8 mouse cellular contexts compared by ENCODE assay signal in the genomic region with DNA sequence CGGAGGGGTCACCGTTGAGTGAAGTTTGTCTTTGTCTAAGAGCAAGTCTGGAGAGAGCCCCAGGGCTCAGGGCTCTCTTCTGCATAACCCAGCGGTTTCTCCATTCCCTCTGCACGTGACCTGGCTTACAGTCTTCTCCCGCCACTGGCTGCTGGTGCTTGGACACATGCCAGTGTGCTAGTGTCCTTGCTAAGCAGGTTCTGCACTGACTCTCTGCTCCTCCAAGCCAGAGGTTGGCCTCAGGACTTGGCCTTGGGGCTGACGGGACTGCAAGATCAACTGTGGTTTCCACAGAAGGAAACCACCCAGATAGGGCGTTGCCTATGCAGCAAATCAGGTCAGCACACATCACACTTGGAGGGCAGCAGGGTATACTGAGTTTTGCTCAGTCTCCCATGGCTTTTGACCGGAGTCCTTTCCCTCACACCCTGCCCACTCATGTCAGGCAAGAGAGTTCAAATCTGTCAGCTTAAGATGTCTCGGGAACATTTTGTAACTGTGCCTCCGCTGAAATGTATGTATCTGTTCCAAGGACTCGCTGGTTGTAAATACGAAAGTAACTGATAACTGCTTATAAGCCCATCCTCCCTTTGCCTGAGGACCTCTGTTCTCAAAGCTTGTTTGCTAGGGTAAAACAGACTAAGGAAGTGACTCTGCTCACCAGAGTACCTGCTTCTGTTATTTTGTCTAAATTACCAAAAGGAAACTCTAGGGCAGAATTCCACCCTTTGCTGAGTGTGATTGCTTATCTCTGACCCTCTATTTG. TPM values are rescaled to one million over a fixed set of nuclear protein-coding genes. Genes with fewer than 3 reads are reported as not detected.
DNase-seq lines count a peak whose midpoint lies in the region; ATAC-seq and TF ChIP-seq lines count a peak whose summit lies in the region.

No protein-coding gene starts in this region.

- no peak for TF ChIP-seq CTCF in lung, embryonic 14.5 days (IDR thresholded peaks at IDR 0.05; ENCODE audit: low read depth)
- no peak for TF ChIP-seq CTCF in layer of hippocampus, adult 2 months (conservative IDR thresholded peaks at IDR 0.05)

- peak; percentile 78 to 82 for ATAC-seq in hematopoietic stem cell, adult 5-6 weeks (replicated peaks in 1 of 2; ENCODE audit: insufficient read depth in 1 of 2, low FRiP score in 2 of 2, low TSS enrichment in 1 of 2, low read depth in 1 of 2, poor library complexity in 2 of 2, severe bottlenecking in 2 of 2)
- ATAC-seq in lung, embryonic 14.5 days (ENCODE audit: insufficient read depth) = peak; percentile 38; the same call in 1 of the 2 replicates

- DNase-seq in heart, adult 11 months = peak; percentile 97
- no peak for DNase-seq in heart, embryonic 10.5 days (ENCODE audit: low spot score)
- DNase-seq in CD4-positive, CD25-positive, alpha-beta regulatory T cell, adult 2 months (ENCODE audit: low read depth, low spot score) = peak; percentile 78
- peak; percentile 69 for DNase-seq in embryo, embryonic 10 days (ENCODE audit: low spot score)
- peak; percentile 54 for DNase-seq in lung, embryonic 14.5 days
- peak; percentile 70 to 75 for DNase-seq in spleen, postnatal 36 days (ENCODE audit: low spot score in 2 of 2)
- DNase-seq in layer of hippocampus, adult 2 months (ENCODE audit: low spot score in 2 of 2) = no peak

- no peak overlapping the region for H3K27ac ChIP-seq in heart, embryonic 10.5 days
- no peak overlapping the region for H3K27ac ChIP-seq in lung, embryonic 14.5 days (ENCODE audit: low read depth)
- H3K27ac ChIP-seq in layer of hippocampus, adult 2 months = no peak overlapping the region

- H3K27me3 ChIP-seq in heart, embryonic 10.5 days (ENCODE audit: insufficient read depth, poor library complexity, severe bottlenecking) = no peaks in the 10 kb centered on the region
- H3K27me3 ChIP-seq in lung, embryonic 14.5 days (ENCODE audit: insufficient read depth, low read length) = no peaks in the 10 kb centered on the region

- no peak overlapping the region for H3K4me3 ChIP-seq in heart, embryonic 10.5 days
- no peak overlapping the region for H3K4me3 ChIP-seq in lung, embryonic 14.5 days (ENCODE audit: low read depth, low read length)
- H3K4me3 ChIP-seq in layer of hippocampus, adult 2 months = no peak overlapping the region

- H3K9me3 ChIP-seq in heart, embryonic 10.5 days = 0 out of 2 replicates have a peak, but pooled peaks cover 4% of the 10 kb centered on the region
- no peaks in the 10 kb centered on the region for H3K9me3 ChIP-seq in lung, embryonic 14.5 days (ENCODE audit: low read depth, low read length)

- no peak overlapping the region for H3K4me2 ChIP-seq in lung, embryonic 14.5 days

- WGBS in heart, embryonic 10.5 days = 67% methylated on average over 12 of the region's 12 CpGs
- 45% methylated on average over 12 of the region's 12 CpGs for WGBS in lung, embryonic 14.5 days

- no peak overlapping the region for H3K9ac ChIP-seq in lung, embryonic 14.5 days

- peaks cover 6% of the 10 kb centered on the region; the same call in 1 of the 2 replicates for H3K4me1 ChIP-seq in heart, embryonic 10.5 days
- H3K4me1 ChIP-seq in lung, embryonic 14.5 days (ENCODE audit: insufficient read depth) = no peaks in the 10 kb centered on the region

- no peaks in the 10 kb centered on the region for H3K36me3 ChIP-seq in heart, embryonic 10.5 days
- H3K36me3 ChIP-seq in lung, embryonic 14.5 days (ENCODE audit: insufficient read depth) = no peaks in the 10 kb centered on the region

RNA-seq across cellular contexts. Expression of gene Dock2, which starts 12.3 kb away (rescaled TPM):
- polyA plus RNA-seq in heart, embryonic 10.5 days (2016; fragmentation: Nextera tagmentation; extraction: Ambion mirVana) = 0.68 and 1.2 TPM in 2 replicates
- 177 and 214 TPM in 2 replicates for total RNA-seq in hematopoietic stem cell, adult 5-6 weeks (2017)
- polyA plus RNA-seq in lung, embryonic 14.5 days (2014; fragmentation: Nextera tagmentation; extraction: Ambion mirVana) = 1.3 and 1.5 TPM in 2 replicates
- total RNA-seq in layer of hippocampus, adult 2 months (2021) = 1 to 10 TPM; 3.1 to 3.4 TPM

Comparison
In these comparisons a context has a peak if more than half of its experiments do, and no peak if none do; other contexts are left out.
1. DNase-seq: peak in heart, adult 11 months (single experiment), CD4-positive, CD25-positive, alpha-beta regulatory T cell, adult 2 months (single experiment), embryo, embryonic 10 days (single experiment), lung, embryonic 14.5 days (single experiment) and spleen, postnatal 36 days (2 of 2); none in heart, embryonic 10.5 days (single experiment) and layer of hippocampus, adult 2 months (0 of 2).
2. RNA of gene Dock2, which starts 12.3 kb away (total RNA-seq): 177 to 214 TPM in hematopoietic stem cell, adult 5-6 weeks; 3.1 to 3.4 TPM in layer of hippocampus, adult 2 months; every median in the first group is over 10 times any median in the second.